Mouse (Mus musculus): ENCODE measurements around the gene Taok2.

GRCm38 (mm10) chr7:126855641-126856040 lies 28.9 kb downstream of the Taok2 start:
- TF ChIP-seq POLR2A (IDR thresholded peaks at IDR 0.05; ENCODE audit: borderline replicate concordance, extremely low read depth, low read depth, low read length) (no peak), CTCF (IDR thresholded peaks at IDR 0.05; ENCODE audit: insufficient read depth, low read length) (no peak)

Measured in lung, adult 2 months (tissue).